Mouse (Mus musculus) spleen, postnatal 4 days (tissue): ENCODE measurements around the gene Mindy3.
A peak's percentile ranks its signal among the peaks of the same experiment; 100 is the strongest.
"Not testable (repeated sequence)": the region's sequence is repeated elsewhere in the genome, so short reads cannot be mapped to it uniquely, and the experiment has no call there.

Experiments
- DNase-seq, 2 experiments: peaks; one replicate each; pipeline ENCODE4 v3.0.0; 2022; ENCODE audit warnings: low spot score in 2 of 2

The Mindy3 gene

GRCm38 (mm10) chr2:12419262-12419655, at the start of gene Mindy3:
Gene Mindy3, minus strand, starts transcription at chr2:12419470.
- peak; percentile 87 to 93 for DNase-seq

GRCm38 (mm10) chr2:12459732-12460131, 40.5 kb upstream of the Mindy3 start:
- DNase-seq, result no peak

- no peak for DNase-seq
Observed at GRCm38 (mm10) chr2:12450108-12450507, 30.8 kb upstream of the Mindy3 start.

- DNase-seq, result no peak
Observed at GRCm38 (mm10) chr2:12440120-12440519, 20.9 kb upstream of the Mindy3 start.

- DNase-seq, result no peak
Observed at GRCm38 (mm10) chr2:12439543-12439942, 20.3 kb upstream of the Mindy3 start.

GRCm38 (mm10) chr2:12438181-12438580, 18.9 kb upstream of the Mindy3 start:
- no peak for DNase-seq

- no peak for DNase-seq
Observed at GRCm38 (mm10) chr2:12432055-12432454, 12.8 kb upstream of the Mindy3 start.

GRCm38 (mm10) chr2:12424374-12424773, 5.1 kb upstream of the Mindy3 start:
- no peak for DNase-seq

- DNase-seq, result not testable (repeated sequence)
Observed at GRCm38 (mm10) chr2:12423426-12423825, 4.2 kb upstream of the Mindy3 start.

GRCm38 (mm10) chr2:12418534-12419261, 572 bp downstream of the Mindy3 start:
- DNase-seq, result peak in 1 of 2 experiments; percentile 31

GRCm38 (mm10) chr2:12418121-12418520, 1.1 kb downstream of the Mindy3 start:
- peak in 1 of 2 experiments; percentile 19 for DNase-seq

GRCm38 (mm10) chr2:12412309-12412708, 7.0 kb downstream of the Mindy3 start:
- DNase-seq, result no peak

- DNase-seq, result no peak
Observed at GRCm38 (mm10) chr2:12411129-12411528, 8.1 kb downstream of the Mindy3 start.

- no peak for DNase-seq
Observed at GRCm38 (mm10) chr2:12406737-12407136, 12.5 kb downstream of the Mindy3 start.

GRCm38 (mm10) chr2:12402469-12402868, 16.8 kb downstream of the Mindy3 start:
- DNase-seq, result no peak

GRCm38 (mm10) chr2:12401137-12401536, 18.1 kb downstream of the Mindy3 start:
- no peak for DNase-seq

GRCm38 (mm10) chr2:12389028-12389427, 30.2 kb downstream of the Mindy3 start:
- DNase-seq, result peak in 1 of 2 experiments; percentile 27

GRCm38 (mm10) chr2:12388569-12388968, 30.7 kb downstream of the Mindy3 start:
- DNase-seq, result no peak

GRCm38 (mm10) chr2:12384389-12384788, 34.9 kb downstream of the Mindy3 start:
- DNase-seq, result no peak

- DNase-seq, result no peak
Observed at GRCm38 (mm10) chr2:12382650-12383049, 36.6 kb downstream of the Mindy3 start.

- no peak for DNase-seq
Observed at GRCm38 (mm10) chr2:12380233-12380632, 39.0 kb downstream of the Mindy3 start.

- no peak for DNase-seq
Observed at GRCm38 (mm10) chr2:12378591-12378990, 40.7 kb downstream of the Mindy3 start.

- DNase-seq, result no peak
Observed at GRCm38 (mm10) chr2:12377024-12377423, 42.2 kb downstream of the Mindy3 start.

- peak in 1 of 2 experiments; percentile 45 for DNase-seq
Observed at GRCm38 (mm10) chr2:12372883-12373282, 46.4 kb downstream of the Mindy3 start.
